Mouse (Mus musculus): ENCODE measurements around the gene Gm20517. TPM values are rescaled to one million over a fixed set of nuclear protein-coding genes. Genes with fewer than 3 reads are reported as not detected.
A peak's percentile ranks its signal among the peaks of the same experiment; 100 is the strongest.

The Gm20517 gene
- polyA plus RNA-seq, 1 experiment, result 1.2 TPM

GRCm38 (mm10) chr17:47601389-47601755 is 10.0 kb upstream of the Gm20517 start:
- Histone ChIP-seq H3K4me3 (ENCODE audit: insufficient read depth, low read length) (no peak overlapping the region), H3K27ac (ENCODE audit: insufficient read depth, low read depth, low read length) (no peak overlapping the region), H3K4me1 (ENCODE audit: control insufficient read depth, insufficient read depth, low read length) (peaks cover 21% of the 10 kb centered on the region)
- TF ChIP-seq POLR2A (IDR thresholded peaks at IDR 0.05; ENCODE audit: borderline replicate concordance, low read depth, low read length) (no peak), CTCF (IDR thresholded peaks at IDR 0.05; ENCODE audit: low read depth, low read length) (no peak)

DNA sequence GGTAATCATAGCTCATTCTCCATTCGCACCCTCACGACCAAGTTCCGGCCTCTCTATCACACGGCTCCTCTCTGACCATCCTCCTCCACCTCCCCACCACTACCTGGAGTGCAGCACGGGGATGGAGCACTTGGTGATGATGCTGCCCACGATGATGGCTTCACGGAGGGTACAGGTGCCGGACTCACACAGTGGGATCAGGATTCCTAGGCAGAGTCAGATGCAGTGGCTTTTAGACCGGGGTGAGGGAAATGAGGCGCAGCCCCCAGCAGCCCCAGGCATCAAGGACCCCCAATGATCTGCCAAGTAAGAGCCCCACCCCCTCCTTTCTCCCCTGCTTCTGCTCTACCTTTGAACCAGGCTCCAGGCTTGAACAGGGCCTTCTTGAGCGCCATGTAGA is 9.1 kb upstream of the Gm20517 start:
- no peak for TF ChIP-seq CTCF (IDR thresholded peaks at IDR 0.05; ENCODE audit: low read depth, low read length)
- TF ChIP-seq POLR2A (IDR thresholded peaks at IDR 0.05; ENCODE audit: borderline replicate concordance, low read depth, low read length), result no peak
- H3K27ac ChIP-seq (ENCODE audit: insufficient read depth, low read depth, low read length), result no peak overlapping the region
- no peak overlapping the region for H3K4me3 ChIP-seq (ENCODE audit: insufficient read depth, low read length)
- H3K4me1 ChIP-seq (ENCODE audit: control insufficient read depth, insufficient read depth, low read length), result peaks cover 16% of the 10 kb centered on the region

DNA sequence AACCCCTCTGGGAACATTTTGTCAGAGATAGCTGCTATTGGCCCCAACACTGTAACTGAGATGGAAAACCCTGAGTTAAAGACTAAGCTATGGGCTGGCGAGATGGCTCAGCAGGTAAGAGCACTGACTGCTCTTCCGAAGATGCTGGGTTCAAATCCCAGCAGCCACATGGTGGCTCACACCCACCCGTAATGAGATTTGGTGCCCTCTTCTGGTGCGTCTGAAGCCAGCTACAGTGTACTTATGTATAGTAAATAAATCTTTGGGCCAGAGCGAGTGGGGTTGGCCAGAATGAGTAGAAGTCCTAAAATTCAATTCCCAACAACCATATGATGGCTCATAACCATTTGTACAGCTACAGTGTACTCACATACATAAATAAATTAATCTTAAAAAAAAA is 5.2 kb upstream of the Gm20517 start:
- H3K27ac ChIP-seq (ENCODE audit: insufficient read depth, low read depth, low read length), result no peak overlapping the region
- no peak overlapping the region for H3K4me3 ChIP-seq (ENCODE audit: insufficient read depth, low read length)
- H3K4me1 ChIP-seq (ENCODE audit: control insufficient read depth, insufficient read depth, low read length), result peaks cover 16% of the 10 kb centered on the region
- TF ChIP-seq POLR2A (IDR thresholded peaks at IDR 0.05; ENCODE audit: borderline replicate concordance, low read depth, low read length), result no peak
- no peak for TF ChIP-seq CTCF (IDR thresholded peaks at IDR 0.05; ENCODE audit: low read depth, low read length)

GRCm38 (mm10) chr17:47609182-47609581 is 2.2 kb upstream of the Gm20517 start:
- no peak for TF ChIP-seq CTCF (IDR thresholded peaks at IDR 0.05; ENCODE audit: low read depth, low read length)
- peak overlapping the region; percentile 28 for H3K27ac ChIP-seq (ENCODE audit: insufficient read depth, low read depth, low read length)
- no peak overlapping the region; the same call in 1 of the 2 replicates for H3K4me3 ChIP-seq (ENCODE audit: insufficient read depth, low read length)
- peaks cover 21% of the 10 kb centered on the region for H3K4me1 ChIP-seq (ENCODE audit: control insufficient read depth, insufficient read depth, low read length)

GRCm38 (mm10) chr17:47611661-47611982 is 233 bp downstream of the Gm20517 start:
- Histone ChIP-seq H3K4me1 (ENCODE audit: control insufficient read depth, insufficient read depth, low read length) (peaks cover 21% of the 10 kb centered on the region), H3K4me3 (ENCODE audit: insufficient read depth, low read length) (peak overlapping the region; percentile 71), H3K27ac (ENCODE audit: insufficient read depth, low read depth, low read length) (peak overlapping the region; percentile 38)
- TF ChIP-seq POLR2A (IDR thresholded peaks at IDR 0.05; ENCODE audit: borderline replicate concordance, low read depth, low read length) (0 out of 2 replicates have a peak, but pooled peaks have one; percentile 31), CTCF (IDR thresholded peaks at IDR 0.05; ENCODE audit: low read depth, low read length) (no peak)

DNA sequence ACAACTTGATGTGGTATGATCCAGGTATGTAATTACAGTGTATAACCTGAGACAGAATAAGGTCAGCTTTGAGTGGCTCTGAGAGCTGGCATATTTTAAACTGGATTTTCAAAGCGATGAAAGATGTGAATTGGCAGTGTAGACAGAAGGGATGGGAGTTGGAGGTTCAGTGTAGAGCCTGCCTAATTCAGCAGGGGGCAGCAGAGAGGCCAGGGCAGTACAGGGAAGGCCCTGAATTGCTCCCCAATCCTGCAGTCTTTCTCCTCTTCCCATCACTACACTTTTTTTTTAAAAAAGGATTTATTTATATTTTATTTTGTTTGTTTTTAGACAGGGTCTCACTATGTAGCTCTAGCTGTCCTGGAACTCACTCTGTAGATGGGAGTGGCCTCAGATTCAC is 2.6 kb downstream of the Gm20517 start:
- peaks cover 12% of the 10 kb centered on the region for H3K4me1 ChIP-seq (ENCODE audit: control insufficient read depth, insufficient read depth, low read length)
- no peak overlapping the region for H3K27ac ChIP-seq (ENCODE audit: insufficient read depth, low read depth, low read length)

DNA sequence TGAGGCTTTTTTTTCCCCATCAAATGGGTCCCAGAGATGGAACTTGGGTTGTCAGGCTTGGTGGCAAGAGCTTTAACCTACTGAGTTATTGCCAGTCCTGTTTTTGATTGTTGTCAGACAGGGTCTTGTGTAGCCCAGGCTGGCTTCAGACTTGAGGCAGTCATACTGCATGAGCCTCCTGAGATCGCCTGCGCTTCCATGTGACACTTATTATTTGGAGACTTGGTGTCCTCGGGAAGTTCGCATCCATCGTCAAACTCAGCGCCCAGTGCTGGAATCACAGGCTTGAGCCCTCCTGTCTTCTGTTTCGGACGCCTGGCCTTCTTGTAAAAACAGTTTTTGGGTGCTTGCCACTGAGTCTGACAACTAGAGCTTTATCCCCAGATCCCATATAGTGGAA is 4.7 kb downstream of the Gm20517 start:
- Histone ChIP-seq H3K4me3 (ENCODE audit: insufficient read depth, low read length) (no peak overlapping the region), H3K4me1 (ENCODE audit: control insufficient read depth, insufficient read depth, low read length) (peaks cover 5% of the 10 kb centered on the region; the same call in 1 of the 2 replicates), H3K27ac (ENCODE audit: insufficient read depth, low read depth, low read length) (no peak overlapping the region)
- no peak for TF ChIP-seq CTCF (IDR thresholded peaks at IDR 0.05; ENCODE audit: low read depth, low read length)
- no peak for TF ChIP-seq POLR2A (IDR thresholded peaks at IDR 0.05; ENCODE audit: borderline replicate concordance, low read depth, low read length)

More for the DNA sequence above, 2.6 kb downstream of the Gm20517 start:
- peak; percentile 46 for TF ChIP-seq CTCF (IDR thresholded peaks at IDR 0.05; ENCODE audit: low read depth, low read length)
- no peak for TF ChIP-seq POLR2A (IDR thresholded peaks at IDR 0.05; ENCODE audit: borderline replicate concordance, low read depth, low read length)
- no peak overlapping the region for H3K4me3 ChIP-seq (ENCODE audit: insufficient read depth, low read length)

DNA sequence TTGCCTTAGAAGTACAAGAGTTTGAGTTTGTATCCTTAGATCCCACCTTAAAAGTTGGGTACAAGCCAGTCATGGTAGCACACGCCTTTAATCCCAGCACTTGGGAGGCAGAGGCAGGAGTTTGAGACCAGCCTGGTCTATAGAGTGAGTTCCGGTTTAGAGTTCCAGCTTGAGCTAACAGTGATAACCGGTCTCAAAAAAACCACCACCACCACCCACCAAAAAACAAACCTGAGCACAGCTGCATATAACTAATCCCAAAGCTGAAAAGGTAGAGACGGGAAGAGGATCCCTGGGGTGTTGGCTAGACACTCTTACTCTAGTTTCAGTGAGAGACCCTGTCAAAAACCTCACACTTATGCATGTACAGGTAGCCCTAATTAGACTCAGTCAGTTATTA is 5.3 kb downstream of the Gm20517 start:
- TF ChIP-seq CTCF (IDR thresholded peaks at IDR 0.05; ENCODE audit: low read depth, low read length), result no peak
- TF ChIP-seq POLR2A (IDR thresholded peaks at IDR 0.05; ENCODE audit: borderline replicate concordance, low read depth, low read length), result no peak
- H3K4me1 ChIP-seq (ENCODE audit: control insufficient read depth, insufficient read depth, low read length), result peaks cover 5% of the 10 kb centered on the region; the same call in 1 of the 2 replicates
- no peak overlapping the region for H3K27ac ChIP-seq (ENCODE audit: insufficient read depth, low read depth, low read length)
- H3K4me3 ChIP-seq (ENCODE audit: insufficient read depth, low read length), result no peak overlapping the region

DNA sequence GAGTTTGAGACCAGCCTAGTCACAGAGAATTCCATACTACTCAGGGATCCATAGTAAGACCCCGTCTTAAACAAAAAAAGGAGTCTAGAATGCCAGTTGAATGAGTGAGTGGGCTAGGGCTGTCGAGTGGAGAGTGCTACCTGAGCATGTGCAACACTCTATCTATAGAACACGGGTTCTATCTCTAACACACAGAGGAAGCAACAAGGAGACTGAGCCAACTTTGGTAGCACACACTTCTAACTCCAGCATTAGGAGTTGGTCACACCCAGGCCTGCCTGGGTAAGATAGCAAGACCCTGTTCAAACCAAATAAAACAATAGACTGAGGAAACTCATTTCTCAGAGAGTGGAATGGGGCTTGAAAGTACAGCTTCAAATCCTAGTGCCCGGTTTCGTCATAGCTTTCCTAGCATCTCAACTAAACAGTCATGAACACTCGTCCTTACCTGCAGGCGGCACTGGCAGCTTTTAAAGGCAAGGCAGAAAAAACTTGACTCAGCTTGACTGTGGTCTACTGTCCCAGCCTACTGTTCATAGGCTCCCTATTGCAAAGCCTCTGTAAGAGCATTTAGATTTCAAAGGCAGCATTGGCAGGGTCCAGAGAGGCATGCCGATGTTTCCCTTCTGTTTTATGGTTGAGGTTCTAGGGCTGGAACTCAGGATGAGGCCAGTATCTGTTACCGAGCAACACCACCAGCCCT is 6.4 kb downstream of the Gm20517 start:
- TF ChIP-seq POLR2A (IDR thresholded peaks at IDR 0.05; ENCODE audit: borderline replicate concordance, low read depth, low read length), result no peak
- no peak for TF ChIP-seq CTCF (IDR thresholded peaks at IDR 0.05; ENCODE audit: low read depth, low read length)
- H3K4me3 ChIP-seq (ENCODE audit: insufficient read depth, low read length), result no peak overlapping the region
- H3K4me1 ChIP-seq (ENCODE audit: control insufficient read depth, insufficient read depth, low read length), result 0 out of 2 replicates have a peak, but pooled peaks cover 2% of the 10 kb centered on the region
- H3K27ac ChIP-seq (ENCODE audit: insufficient read depth, low read depth, low read length), result no peak overlapping the region

DNA sequence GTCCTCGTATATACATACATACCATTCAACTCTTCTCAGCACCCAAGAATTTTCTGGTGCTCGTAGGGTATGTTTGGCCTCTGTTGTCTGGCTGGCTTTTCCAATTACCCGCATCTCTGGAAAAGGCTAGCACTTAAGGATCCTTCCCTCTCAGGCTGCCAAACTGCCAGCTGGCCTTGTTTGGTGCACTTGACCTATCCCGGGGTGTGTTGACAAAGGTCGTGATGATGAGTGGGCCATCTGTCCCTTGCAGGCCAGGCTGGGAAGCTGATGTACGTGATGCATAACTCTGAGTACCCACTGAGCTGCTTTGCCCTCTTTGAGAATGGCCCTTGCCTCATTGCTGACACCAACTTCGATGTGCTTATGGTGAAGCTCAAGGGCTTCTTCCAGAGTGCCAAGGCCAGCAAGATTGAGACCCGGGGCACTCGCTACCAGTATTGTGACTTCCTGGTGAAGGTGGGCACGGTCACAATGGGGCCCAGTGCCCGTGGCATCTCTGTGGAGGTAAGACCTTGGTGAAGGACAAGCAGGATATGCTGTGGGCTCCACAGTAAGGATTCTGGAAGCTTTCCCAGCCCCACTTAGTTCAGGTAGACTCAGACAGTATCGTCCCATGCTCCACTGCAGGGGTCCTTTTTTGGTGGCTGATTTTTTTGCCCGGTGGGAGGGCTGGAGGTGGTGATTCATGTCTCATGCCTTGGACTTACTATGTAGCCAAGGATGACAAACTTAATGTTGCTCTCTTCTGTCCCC is 7.3 kb downstream of the Gm20517 start:
- TF ChIP-seq CTCF (IDR thresholded peaks at IDR 0.05; ENCODE audit: low read depth, low read length), result no peak
- TF ChIP-seq POLR2A (IDR thresholded peaks at IDR 0.05; ENCODE audit: borderline replicate concordance, low read depth, low read length), result no peak

More for the DNA sequence above, 7.3 kb downstream of the Gm20517 start:
- Histone ChIP-seq H3K4me1 (ENCODE audit: control insufficient read depth, insufficient read depth, low read length) (no peaks in the 10 kb centered on the region), H3K4me3 (ENCODE audit: insufficient read depth, low read length) (no peak overlapping the region), H3K27ac (ENCODE audit: insufficient read depth, low read depth, low read length) (no peak overlapping the region)

All from bone marrow macrophage, adult 2 months (primary cell).